Mouse (Mus musculus): ENCODE results near the gene Atp5d.

Gene Atp5d

DNA sequence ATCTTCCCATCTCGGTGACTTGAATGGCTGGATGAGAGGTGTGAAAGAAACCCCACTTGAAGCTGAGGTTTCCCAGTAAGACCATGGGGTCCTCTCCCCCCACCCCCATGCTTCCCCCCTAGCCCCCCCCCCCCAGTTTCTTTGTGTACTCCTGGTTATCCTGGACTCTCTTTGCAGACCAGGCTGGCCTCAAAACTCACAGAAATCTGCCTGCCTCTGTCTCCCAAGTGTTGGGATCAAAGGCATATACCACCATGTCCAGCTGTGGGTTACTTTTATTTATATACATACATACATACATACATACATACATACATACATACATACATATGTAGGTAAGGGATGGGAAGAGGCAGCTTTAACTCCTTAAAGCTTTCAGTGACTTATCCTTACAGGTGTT is 30.6 kb downstream of the Atp5d start:
- no peak for DNase-seq

GRCm38 (mm10) chr10:80169651-80170050 is 31.2 kb downstream of the Atp5d start:
- no peak for DNase-seq

- peak in 1 of 2 experiments; percentile 37 for DNase-seq
These were observed 31.6 kb downstream of the Atp5d start for GRCm38 (mm10) chr10:80170052-80170451.

DNA sequence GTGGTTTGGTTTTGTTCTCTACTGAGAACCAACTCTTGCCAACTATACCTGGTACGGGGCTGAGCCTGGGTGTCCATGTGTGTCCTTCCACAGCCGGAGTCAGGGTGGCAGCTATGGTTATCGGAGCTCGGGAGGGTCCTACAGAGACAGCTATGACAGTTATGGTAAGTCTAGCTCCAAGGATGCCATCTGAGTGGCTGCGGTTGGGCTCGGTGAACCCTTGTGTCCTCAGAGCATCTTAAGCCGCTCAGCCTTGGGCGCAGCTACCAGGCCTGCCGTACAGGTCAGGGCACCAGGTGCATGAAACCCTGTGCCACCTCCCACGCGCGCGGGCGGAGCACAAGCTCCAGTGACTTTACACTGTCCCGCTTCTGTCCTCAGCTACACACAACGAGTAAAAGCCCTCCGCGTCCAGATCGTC is 32.2 kb downstream of the Atp5d start:
- no peak for DNase-seq

- DNase-seq, result no peak
These were observed 32.8 kb downstream of the Atp5d start for GRCm38 (mm10) chr10:80171252-80171651.

GRCm38 (mm10) chr10:80171760-80172526 is 33.5 kb downstream of the Atp5d start:
- peak in 1 of 2 experiments; percentile 51 for DNase-seq

- peak; percentile 88 to 89 for DNase-seq
These were observed 34.3 kb downstream of the Atp5d start, which contains the start of gene 1600002K03Rik for GRCm38 (mm10) chr10:80172527-80173292. 1600002K03Rik (plus strand) TSS chr10:80172944.

- no peak for DNase-seq
These were observed 34.9 kb downstream of the Atp5d start for GRCm38 (mm10) chr10:80173358-80173757.

DNA sequence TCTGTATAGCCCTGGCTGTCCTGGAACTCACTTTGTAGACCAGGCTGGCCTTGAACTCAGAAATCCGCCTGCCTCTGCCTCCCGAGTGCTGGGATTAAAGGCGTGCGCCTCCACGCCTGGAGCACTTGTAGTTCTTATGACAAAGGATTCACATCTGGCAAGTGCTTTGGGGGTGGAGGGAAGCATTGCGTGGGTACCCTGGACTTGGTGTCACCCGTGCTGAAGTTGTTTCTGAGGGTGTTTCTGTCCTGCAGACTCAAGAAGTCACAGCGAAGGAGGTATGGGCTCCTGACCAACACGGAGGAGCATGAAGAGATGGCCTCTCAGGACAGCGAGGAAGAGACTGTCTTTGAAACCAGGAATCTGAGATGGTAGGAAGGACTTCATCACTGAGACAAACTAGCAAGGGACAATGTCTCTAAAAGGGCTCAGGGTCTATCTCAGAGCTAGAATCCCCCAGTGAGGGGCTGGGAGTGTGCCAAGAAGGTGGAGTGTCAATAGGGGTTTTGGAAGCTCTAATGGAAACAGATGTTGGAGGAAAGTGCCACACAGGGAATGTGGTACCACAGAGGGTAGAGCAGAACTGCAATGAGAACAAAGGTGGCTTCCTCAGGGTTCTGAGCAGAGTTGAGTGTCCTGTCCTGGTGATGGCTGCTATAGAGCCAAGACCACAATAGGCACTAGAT is 35.7 kb downstream of the Atp5d start:
- no peak for DNase-seq

- DNase-seq, result peak; percentile 49 to 61
These were observed 36.3 kb downstream of the Atp5d start for GRCm38 (mm10) chr10:80174705-80175104.

- no peak for DNase-seq
These were observed 37.3 kb downstream of the Atp5d start for GRCm38 (mm10) chr10:80175536-80176269.

- DNase-seq, result no peak
These were observed 37.9 kb downstream of the Atp5d start for GRCm38 (mm10) chr10:80176270-80176834.

- DNase-seq, result no peak
These were observed 39.2 kb downstream of the Atp5d start for GRCm38 (mm10) chr10:80177441-80178279.

- DNase-seq, result peak in 1 of 2 experiments; percentile 52
These were observed 40.9 kb downstream of the Atp5d start, which contains the start of gene Efna2 for GRCm38 (mm10) chr10:80179068-80180051. Efna2 (plus strand) TSS chr10:80179482.

DNA sequence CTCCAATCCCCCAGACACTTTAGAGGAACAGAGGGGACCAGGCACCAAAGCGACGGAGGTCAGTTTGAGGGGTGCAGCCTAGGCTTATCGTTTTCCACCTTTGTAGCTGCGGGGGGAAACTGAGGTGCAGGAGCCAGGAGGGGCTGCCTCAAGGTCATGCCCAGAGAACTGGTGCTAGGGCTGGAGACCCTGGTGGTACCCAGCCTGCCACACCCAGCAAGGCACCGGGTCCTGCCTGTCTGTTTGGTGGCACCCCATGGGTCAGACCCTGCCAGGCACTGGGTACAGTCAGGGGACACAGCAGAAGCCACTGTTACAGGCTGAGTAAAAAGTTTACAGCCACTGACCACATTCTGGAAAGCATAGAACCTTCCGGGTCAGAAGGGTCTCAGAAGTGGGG is 41.9 kb downstream of the Atp5d start:
- DNase-seq, result no peak

DNA sequence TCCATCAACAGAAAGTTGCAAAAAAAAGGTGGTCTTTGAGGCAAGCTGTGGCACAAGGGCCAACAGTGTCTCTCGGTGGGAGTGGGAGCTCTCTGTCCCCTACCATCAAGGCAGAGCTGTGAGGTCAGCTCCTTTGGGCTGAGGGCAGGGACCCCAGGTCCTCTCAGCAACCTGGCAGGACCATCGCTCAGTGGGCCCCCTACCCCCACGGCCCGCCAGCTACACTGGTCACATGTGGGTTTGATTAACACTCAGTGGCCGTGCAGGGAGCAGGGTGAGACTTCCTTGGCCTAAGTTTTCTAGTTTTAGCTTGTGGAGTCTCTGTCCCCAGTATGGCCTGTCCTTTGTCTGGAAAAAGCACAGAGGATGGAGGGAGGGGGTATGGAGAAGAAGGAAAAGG is 42.4 kb downstream of the Atp5d start:
- DNase-seq, result no peak

DNA sequence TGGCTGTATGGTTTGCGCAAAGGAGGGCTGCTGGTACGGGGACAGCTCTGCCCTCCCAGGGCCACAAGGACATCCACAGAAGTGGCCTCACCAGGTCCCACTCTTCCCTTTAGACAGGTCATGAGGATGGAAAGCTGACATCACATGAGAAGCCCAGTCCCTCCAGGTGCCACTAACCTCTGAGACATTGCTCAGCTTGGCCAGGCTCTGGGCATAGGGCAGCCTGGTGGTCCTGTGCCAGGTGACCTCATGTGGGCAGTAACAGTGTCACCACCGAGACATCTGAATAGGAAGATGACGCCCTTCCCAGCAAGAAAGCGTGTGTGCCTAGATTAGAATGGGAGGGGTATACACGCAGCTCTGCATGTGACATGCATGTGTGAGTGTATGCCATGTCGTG is 44.1 kb downstream of the Atp5d start:
- DNase-seq, result no peak

GRCm38 (mm10) chr10:80186649-80187048 is 48.2 kb downstream of the Atp5d start:
- no peak for DNase-seq

DNA sequence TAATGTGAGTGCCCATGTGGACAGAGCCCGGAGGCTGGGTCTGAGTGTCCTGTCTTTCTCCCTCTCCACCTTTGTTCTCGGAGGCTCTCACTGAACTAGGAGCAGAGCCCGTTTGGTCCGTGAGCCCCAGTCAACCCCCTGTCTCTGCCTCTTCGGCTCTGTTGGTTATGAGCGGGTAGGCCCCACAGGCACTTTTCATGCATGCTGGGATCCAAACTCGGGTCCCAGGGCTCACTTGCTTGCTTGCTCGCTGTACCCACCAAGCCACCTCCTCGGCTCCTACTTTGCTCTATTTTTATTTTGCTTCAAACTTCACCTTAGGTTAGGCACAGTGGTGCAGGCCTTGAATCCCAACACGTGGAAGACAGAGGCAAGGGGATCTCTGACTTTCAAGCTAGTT is 49.3 kb downstream of the Atp5d start:
- DNase-seq, result no peak

DNA sequence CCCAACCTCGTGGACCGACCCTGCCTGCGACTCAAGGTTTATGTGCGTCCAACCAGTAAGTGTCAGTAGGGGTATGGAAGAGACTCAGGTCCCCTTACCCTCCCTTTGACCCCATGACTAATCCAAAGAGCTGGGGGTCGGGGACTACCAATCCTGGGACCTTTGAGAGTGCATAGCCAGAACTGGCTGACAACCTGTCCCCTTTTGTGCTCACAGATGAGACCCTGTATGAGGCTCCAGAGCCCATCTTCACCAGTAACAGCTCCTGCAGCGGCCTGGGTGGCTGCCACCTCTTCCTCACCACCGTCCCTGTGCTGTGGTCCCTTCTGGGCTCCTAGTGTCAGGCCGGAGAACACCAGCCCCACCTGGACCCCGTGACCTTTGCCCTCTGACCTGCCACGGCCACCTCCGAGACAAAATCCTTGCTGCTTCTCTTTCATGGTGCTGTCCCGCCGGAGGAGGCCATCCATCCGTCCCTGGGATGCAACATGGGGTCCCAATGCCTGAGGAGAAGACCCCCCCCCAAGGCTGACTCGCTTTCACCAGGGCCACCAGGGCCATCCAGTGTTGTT is 50.1 kb downstream of the Atp5d start:
- DNase-seq, result no peak

Data from thymus, postnatal 36 days (tissue).